Mouse (Mus musculus) spleen, postnatal 10 days (tissue): Measurements from ENCODE around the gene Sugp2.
"Not testable (repeated sequence)": the region's sequence is repeated elsewhere in the genome, so short reads cannot be mapped to it uniquely, and the experiment has no call there.

Source experiments
- DNase-seq, 2 experiments: peaks; one replicate each; pipeline ENCODE4 v3.0.0; 2021 to 2022; ENCODE audit warnings: low spot score in 2 of 2

Sugp2 gene

GRCm38 (mm10) chr8:70234080-70234780 lies at the start of gene Sugp2, which contains the start of gene Armc6:
Sugp2 (plus strand) TSS chr8:70234226.
Armc6 (minus strand) TSS chr8:70234466.
- peak; percentile 95 to 96 for DNase-seq

- no peak for DNase-seq
These were observed 45.3 kb upstream of the Sugp2 start for GRCm38 (mm10) chr8:70188707-70189106.

DNA sequence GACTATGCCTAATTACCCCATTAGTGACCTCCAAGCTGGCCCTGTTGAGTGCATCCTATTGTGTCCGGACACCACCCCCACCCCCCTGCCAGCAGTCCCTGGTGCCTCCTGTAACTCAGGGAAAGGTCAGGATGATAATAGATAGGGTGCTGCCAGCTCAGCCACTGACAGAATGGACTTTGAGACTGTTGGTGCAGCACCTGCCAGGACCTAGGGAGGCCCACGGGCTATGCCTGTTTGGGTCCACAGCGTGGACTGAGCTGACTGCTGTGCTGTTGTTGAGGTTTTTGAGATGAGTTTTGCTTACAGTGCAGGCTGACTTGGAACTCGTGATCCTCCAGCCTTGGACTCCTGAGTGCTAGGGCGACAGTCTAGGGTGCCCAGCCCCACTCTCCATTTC lies 40.8 kb upstream of the Sugp2 start:
- DNase-seq, result no peak

GRCm38 (mm10) chr8:70194191-70194590 lies 39.8 kb upstream of the Sugp2 start:
- DNase-seq, result no peak

DNA sequence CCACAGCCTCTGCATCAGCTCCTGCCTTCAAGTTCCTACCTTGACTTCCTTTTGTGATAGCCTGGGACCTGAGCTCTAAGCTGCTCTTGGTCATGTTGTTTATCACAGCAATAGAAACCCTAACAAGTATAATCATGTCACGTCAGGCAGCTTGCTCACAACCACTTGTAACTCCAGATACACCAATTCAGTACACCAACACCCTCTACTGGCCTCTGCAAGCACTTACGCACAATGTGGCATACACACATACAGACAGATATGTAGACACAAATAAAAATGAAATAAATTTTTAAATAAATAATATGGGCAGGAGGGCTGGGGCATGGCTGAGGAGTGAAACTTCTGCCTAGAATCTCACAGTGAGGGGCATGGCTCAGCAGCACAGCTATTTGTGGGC lies 38.3 kb upstream of the Sugp2 start:
- DNase-seq, result no peak

DNA sequence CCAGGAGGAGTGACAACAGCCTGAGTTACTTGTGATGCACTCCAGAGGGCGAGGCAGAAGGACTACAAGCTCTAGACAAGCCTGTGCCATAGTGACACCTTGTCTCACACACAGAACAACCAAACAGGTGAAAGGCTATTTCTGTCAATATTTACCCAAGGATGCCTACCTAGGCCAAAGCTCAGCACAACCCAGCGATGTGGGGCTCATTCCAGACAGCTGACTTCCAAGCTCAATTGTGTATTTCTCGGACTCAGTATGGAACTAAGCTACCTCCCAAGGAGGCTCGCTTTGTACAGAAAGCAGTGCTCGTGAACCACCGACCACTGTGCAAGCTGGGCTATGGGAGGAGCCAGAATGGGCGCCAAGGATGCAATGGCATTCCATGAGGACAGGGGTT lies 36.4 kb upstream of the Sugp2 start:
- DNase-seq, result no peak

DNA sequence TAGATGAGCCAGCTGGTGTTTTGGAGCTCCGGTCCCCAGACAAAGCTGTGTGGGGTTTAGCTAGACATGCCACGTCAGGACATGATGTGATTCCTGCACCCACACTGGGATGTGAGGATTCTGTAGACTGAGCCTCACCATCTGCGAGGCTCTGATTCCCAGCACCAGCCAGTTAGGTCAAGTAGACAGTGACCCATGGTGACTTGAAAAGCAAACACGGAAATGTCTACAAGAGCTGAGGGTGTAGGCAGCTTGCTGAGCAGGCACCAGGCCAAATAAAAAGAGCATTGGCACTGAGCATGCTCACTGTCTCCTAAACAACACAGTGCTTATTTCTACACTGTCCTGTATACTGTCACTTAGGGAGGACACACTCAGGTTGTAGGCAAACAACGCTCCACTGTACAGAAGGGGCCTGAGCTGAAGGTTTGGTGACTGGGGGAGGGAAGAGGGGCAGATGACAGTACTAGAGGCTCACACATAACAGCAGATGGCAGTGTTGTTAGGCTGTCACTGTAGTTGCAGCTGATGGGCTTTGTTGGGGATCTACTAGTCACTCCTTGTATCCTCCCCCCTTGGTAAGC lies 33.8 kb upstream of the Sugp2 start:
- peak in 1 of 2 experiments; percentile 42 for DNase-seq

GRCm38 (mm10) chr8:70201417-70201816 lies 32.6 kb upstream of the Sugp2 start:
- DNase-seq, result peak; percentile 50 to 58

DNA sequence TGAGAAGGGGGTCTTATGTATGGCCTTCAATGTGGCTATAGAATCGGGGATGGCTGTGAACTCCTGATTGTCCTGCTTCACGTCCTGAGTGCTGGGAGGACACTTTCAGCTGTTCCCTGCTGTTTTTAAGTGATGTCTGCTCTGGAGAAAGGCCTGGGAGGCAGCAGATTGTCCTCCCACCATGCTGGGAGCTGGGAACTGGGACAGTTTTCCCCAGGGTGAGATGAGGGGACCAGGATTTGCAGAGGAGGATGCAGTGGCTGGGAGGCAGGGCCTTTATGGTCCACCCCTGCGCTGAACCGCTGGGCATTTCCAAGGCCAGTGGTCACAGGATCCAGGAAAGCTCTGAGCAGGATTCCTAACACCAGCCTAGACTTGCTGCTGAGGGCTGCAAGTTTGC lies 31.0 kb upstream of the Sugp2 start:
- no peak for DNase-seq

DNA sequence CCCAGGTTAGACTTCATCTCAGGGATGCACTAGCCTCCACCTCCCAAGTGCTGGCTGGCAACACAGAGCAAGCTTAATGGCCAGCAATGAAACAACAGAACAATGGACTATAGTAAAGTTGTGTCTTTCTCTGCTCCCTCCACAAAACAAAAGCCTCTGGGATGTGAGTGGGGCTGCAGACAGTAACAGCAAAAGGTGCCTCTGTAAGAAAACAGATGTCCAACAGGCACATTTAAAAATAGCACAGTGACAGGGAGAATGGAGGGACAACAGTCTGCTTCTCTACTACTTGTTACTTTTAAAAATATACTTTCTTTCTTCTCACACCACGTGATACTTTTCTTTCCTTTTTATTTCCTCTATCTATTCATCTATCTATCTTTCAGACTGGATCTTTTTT lies 29.3 kb upstream of the Sugp2 start:
- DNase-seq, result no peak

DNA sequence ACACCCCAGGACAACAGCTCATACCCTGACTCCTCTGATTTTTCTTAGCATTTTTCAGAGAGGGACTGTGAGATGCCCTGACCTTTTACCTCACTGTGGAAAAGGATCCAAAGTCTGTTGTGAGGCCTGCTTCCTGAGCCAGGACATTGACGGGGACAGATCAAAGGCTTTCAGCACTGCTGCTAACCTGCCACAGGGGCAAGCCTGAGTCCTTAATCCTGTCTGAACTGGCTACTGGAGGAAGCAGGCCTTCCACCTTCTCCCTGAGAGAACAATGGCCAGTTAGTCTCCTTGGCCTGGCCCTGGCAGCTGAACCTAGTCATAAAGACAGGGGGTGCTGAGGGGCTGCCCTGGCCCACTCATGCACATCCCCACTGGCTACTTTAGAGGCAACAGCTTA lies 25.9 kb upstream of the Sugp2 start:
- no peak for DNase-seq

DNA sequence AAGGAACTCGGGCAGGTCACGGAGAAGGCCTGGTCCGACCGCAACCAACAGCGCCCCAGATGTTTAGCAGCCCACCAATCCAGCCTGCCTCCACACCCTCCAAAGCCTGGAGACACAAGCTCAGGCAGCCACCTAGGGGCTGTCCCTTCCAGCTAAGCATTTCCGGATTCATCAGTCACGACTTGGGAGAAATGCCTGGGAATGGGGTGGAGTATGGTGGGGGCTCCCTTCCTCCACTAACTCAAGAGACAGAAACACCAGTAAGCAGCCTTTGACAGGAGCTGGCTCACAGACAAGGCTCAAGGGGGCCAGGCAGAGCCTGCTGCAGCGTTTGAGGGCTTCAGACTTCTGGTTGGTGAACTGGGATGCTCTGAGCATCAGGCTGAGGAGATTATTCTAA lies 23.5 kb upstream of the Sugp2 start:
- DNase-seq, result no peak

- no peak for DNase-seq
These were observed 22.8 kb upstream of the Sugp2 start for GRCm38 (mm10) chr8:70211275-70211674.

DNA sequence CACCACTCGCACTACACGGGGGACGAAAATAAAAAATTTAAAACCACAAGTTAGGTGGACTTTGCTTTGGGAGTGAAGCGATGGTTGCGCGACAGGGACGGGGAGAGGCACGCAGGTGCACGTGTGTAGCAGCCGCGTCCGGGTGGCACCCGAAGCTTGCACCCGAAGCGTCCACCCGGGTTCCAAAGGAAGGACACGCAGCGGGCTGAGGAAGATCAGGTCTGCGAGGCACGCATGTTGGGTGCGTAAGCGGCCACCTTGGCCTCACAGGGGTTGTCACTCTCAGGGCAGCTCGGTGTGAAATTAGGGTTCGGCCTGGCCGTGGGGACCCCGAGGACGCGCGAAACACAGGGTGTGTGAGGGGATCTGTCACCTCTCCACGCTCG lies 22.3 kb upstream of the Sugp2 start:
- DNase-seq, result peak in 1 of 2 experiments; percentile 70

DNA sequence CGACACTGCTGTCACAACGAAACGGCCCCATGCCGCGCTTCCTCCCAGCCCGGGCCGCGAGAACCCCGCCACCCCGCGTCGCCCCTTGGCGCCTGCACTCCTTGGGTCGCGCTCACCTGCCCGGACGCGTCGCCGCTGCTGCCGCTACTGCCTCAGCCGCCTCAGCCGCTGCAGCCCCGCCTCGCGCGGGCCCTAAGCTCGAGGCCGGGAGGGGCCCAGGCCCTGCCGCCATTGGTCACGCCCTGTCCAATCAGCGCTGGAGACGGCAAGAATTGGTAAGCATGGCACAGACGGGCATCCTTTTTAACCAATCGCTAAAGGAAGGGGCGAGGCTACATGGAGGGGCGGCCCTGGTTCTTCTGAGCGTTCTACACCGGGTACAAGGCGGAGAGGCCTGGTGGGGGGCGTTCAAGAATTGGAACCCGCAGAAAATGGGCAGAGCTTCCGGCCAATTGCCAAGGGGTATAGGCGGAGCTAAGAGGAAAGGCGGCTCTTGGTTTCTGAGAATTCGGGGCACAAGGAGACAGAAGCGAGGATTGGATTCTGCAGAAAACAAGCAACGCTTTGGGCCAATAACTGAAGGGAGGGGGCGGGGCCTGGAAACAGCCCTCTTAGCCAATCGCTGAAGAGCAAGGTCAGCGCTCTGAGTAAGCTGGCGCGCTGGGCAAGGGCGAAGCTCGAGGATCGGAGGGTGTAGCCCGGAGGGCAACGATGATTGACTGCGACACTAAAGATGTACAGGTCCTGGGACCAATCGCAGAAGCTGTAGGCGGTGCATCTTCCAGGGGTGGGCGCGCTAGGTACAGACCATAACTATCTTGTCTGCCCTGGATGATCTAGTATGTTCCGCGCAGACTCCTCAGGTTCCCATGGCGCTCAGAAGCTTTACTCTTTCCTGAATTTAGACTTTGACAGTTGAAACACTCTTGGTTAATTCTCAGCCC lies 21.6 kb upstream of the Sugp2 start, which contains the start of gene Slc25a42:
Gene Slc25a42, minus strand, starts transcription at position 194 of the 944 bp plus-strand sequence.
- DNase-seq, result peak; percentile 95 to 98

DNA sequence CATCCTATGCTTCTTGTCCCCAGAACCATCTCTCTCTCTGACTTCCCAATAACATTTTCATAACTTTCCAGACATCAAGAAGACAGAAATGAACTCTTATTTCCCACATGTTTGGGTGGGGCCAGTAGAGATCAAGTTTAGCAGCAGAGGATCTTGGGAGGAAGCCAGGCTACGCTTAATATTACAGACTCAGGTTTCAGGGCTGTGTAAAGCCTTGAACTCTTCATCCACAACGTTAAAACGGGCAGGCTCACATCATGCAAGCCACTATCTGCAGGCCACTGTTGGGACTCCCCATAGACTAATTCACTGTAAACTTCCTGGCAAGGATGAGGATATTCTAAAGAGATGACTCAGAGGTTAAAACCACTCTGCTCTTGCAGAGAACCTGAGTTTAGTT lies 19.6 kb upstream of the Sugp2 start:
- no peak for DNase-seq

DNA sequence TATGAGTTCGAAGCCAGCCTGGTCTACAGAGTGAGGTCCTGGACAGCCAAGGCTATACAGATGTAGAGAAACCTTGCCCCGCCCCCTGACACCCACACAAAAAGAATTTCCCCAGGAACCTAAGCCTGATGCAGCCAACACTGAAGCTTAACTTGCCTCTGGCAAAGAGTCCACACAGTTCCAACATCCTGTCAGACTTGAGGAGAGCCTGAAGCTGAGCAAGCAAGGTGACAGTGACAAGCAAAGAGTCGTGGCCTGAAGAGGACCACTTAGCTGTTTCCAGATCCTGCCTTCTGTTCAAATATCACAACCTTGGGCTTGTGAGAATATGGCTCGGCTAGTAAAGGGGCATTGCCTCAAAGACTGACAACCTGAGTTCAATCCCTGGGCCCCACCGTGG lies 18.9 kb upstream of the Sugp2 start:
- no peak for DNase-seq

DNA sequence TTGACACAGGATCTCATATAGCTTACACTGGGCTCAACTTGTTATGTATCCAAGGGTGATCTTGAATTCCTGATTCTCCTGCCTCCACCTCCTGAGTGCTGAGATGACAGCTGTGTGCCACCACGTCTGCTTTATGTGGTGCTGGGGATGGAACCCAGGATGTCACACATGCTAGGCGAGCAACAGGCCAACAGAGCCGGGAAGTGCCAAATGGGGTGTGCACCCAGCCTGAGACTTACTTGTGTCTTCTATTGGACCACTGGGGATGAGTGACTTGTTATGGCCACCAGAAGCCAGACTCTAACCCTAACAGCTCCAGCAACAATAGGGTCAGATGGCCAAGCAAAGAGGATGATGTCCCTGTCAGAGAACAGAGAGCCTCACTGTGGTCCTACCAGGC lies 17.9 kb upstream of the Sugp2 start:
- not testable (repeated sequence) for DNase-seq

- DNase-seq, result no peak
These were observed 17.5 kb upstream of the Sugp2 start for GRCm38 (mm10) chr8:70216566-70216965.

DNA sequence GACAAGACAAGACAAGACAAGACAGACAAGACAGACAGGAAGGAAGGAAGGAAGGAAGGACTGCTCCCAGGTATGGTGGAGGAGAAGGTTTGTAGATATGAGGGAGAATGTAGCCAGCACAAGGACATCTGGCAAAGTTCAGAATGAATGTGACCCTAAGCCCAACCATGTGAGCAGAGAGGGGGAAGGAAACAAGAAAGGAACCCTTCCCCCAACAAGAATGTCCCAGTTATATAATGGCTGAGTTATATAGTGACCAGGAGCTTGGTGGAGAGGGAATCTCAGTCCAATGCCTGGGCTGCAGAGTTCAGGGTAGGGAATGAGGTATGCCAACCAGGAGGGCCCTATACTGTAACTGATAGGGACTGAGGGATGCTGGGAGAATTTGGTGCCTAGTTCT lies 16.6 kb upstream of the Sugp2 start:
- DNase-seq, result no peak

DNA sequence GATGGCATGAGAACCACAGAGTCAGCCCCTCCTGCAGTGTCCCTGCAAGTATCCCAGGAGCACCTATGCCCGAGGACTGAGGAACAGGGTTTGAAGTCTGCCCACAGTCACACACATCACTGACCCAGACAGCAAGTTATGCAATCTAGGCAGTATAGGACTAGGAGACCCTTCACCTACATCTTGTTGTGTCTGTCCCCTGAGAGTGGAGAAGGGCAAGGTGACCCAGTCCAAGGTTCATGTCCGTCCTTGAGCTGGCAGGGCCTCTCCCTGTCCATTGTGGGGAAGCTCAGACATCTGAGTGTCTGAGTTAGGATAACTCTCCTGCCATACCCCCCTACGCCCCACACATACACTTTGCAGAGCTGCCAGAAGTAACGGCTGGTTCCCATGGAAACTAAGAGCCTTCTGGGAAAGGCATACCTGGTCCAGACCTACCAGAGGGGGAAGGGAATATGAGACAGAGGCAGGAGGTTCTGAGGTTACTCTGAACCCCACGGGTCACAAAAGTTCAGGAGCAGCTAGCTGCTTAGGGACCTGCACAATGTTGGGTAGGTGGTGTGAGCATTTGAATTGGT lies 14.8 kb upstream of the Sugp2 start:
- no peak for DNase-seq

GRCm38 (mm10) chr8:70220236-70220840 lies 13.7 kb upstream of the Sugp2 start:
- no peak for DNase-seq
